Mouse (Mus musculus) skeletal muscle tissue, postnatal 0 days (tissue): Measurements from ENCODE around the gene Gm867. TPM values are rescaled to one million over a fixed set of nuclear protein-coding genes. Genes with fewer than 3 reads are reported as not detected.

Experiments
- polyA plus RNA-seq: library from polyadenylated mRNA; unstranded; fragments of >200 nt; fragmentation: Nextera tagmentation; extraction: Ambion mirVana; gene quantifications from 2 replicates; pipeline ENCODE4 v1.2.1, GENCODE M21; 2015

Gm867 gene
- polyA plus RNA-seq: not detected in 2 replicates

DNA sequence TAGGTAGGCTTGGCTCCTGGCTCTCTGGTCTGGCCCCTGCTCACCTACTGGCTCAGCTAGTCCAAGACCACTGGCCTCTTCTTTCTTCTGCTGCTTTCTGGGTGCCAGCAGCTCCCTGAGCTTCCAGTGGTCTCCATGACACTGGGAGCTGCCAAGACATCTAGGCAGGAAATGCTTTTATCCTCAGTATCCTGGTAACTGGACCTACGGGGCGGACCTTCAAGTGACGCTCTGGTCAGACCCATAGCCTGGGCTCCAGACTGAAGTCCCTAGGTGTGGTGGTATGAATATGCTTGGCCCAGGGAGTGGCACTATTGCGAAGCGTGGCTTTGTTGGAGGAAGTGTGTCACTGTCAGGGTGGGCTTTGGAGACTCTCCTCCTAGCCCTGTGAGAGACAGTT is at the start of gene Gm867:
TSS of gene Gm867 (minus strand) at position 153 of the 400 bp plus-strand sequence.

DNA sequence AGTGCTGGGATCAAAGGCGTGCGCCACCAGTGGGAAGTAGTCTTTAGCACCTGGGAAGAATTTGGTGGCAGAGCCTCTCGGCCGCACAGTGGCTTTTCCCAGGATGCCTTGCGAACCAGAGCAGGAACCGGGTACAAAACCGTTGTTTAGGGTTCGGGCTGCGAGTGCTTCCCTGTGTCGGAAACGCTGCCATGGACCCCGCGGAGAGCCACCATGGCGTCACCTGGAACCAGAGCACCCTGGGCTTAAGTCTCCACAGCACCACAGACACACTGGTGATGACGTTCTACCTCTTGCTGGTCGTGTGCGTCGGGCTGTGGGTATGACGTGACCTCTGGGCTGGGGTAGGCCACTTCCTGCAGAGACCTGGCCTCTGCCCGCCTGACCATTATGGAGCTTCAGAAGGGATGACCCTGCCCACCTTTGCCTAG is 13.9 kb upstream of the Gm867 start, which contains the start of gene Gm5134:
TSS of gene Gm5134 (plus strand) at position 134 of the 431 bp plus-strand sequence.

DNA sequence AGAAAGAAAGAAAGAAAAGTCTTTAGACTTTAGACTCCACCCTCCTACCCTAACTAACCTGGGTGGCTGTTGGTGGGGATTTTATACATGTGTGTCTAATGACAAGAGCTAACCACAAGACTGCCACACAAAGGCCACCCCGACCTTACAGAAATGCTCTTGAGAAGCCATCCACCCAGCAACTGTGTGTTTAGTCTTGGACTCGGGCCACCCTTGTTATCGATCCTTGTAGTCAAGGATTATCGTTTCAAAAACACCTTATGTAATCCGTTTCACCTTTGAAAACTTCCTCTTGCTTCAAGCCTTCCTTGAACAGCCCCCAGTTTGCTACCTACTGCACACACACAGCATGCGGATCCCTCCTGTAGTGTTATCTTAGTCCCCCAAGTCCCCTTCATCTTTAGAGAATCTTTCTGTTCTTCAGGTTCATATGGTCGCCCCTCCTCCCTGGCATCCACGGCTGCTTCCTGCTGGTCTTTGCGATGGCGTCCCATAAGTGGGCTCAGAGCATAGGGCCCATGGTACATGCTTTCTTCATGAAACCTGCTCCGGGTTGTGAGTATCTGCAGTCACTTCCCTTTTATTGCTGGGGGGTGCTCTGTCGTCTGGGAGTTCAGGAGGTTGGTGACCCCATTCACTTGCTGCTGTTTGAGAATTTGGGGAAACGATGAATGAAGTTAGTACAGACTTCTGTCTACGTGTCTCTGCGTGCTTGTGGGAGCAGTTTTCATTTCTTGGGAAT is 2.4 kb upstream of the Gm867 start, which contains the start of gene Vpreb3:
TSS of gene Vpreb3 (plus strand) at position 322 of the 742 bp plus-strand sequence.

DNA sequence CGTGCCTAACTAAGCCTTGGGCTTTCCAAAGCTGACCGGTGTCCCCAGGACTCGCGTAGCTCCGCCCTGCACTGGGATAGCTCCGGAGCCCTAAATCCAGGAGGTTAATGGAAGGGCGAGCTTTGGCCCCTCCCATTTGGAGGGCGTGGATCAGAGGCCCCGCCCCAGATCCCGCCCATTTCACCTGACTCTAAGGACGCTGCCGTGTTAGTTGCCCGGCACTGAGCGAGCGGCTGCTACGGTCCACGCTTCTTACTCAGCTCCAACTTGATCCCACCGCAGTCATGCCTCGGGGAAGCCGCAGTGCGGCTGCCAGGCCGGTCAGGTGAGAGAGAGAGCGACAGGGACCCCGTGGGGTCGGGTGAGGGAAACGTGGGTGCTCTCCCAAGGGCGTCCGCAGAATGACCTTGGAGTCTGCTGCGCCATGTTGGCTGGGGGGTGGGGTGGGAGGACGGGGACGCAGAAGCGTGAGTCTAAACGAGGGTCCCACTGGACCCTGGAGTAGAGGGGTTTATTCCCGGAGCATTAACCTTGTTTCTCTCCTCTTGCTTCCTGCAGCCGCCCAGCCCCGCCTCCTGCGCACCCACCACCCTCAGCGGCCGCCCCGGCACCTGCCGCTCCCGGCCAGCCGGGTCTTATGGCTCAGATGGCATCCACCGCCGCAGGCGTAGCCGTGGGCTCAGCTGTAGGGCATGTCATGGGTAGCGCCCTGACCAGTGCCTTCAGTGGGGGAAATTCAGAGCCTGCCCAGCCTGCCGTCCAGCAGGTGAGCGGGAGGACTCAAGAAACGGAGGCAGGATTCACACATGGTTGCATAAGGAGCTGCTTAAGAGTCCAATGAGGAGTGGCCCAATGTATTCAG is 4.6 kb downstream of the Gm867 start, which contains the start of gene Mmp11:
TSS of gene Mmp11 (minus strand) at position 817 of the 862 bp plus-strand sequence.

DNA sequence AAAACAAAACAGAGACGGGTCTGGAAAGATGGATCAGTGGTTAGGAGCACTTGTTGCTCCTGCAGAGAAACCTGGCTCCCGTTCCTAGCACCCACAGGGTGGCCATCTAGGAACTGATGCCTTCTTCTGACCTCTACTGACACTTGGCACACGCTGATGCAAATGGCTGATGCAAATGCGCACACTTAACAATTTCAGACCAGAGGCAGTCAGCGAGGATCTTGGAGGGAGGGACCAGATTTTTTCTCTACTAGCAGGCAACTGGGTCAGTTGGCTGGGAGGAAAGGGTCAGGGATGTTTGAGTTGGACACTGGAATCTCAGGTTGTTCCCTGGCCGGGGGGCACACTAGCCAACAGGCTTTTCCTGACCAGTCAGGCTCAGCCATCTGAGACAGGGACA is 7.6 kb downstream of the Gm867 start, which contains the start of gene Chchd10:
TSS of gene Chchd10 (plus strand) at position 240 of the 400 bp plus-strand sequence.

DNA sequence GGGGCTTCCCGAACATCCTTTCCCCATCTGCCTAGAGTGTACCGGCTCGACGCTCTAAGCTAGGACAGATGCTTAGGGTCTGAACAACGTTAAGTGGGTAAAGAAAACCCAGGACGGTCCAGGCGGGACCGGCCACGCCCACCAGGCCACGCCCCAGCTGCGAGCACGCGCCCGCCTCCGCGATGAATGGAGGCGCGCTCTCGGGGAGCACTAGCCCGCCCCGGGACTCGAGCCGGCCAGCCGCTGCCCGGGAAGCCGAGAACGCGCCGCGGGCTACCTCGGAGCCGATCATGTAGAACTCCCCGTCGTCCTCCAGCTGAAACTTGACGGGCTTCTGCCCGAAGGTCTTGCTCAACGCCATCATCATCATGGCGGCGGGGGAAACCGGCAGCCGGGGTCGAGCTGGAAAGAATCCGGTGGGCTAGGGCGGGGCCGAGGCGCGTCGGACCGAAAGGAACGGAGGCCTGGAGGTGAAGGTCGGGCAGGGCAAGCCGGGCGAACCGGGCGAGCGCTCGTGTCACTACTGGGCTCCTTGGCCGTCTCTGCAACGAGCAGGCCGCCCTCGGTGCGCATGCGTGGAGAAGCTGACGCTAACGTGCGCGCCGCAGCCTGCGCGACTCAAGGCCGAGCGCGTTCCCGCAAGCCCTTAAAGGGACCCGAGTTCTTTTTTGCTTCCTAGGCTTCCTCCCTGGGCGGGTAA is 19.3 kb downstream of the Gm867 start, which contains the start of gene Smarcb1:
TSS of gene Smarcb1 (minus strand) at position 592 of the 700 bp plus-strand sequence.

DNA sequence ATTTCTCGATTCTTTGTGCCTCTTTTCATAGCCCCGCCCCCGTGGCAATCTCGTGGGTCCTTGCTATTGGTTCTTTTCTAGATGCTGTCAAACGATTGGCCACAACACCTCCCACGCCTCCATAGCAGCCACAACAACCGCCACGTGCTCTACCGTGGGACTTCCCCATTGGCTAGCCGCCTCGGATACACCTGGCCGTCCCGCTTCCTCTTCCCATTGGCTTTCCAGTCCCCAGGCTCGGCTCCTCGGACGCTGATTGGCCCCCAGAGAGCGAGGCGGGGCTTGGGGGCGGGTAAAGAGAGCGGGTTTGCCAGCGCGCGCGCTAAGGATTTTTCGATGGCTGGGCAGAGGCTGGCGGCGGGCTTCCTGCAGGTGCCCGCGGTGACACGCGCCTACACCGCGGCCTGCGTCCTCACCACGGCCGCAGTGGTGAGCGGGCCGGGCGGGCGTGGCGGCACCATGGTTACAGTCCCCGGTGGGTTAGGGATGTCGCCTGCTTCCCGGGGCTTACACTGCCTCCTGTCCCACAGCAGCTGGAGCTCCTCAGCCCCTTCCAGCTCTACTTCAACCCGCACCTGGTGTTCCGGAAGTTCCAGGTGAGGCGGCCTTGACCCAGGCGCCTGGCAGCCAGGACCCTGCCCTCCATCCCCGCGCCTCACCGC is 47.3 kb downstream of the Gm867 start, which contains the start of gene Derl3:
TSS of gene Derl3 (plus strand) at position 325 of the 662 bp plus-strand sequence.

Other genes with a start within 250 kb of the Gm867 start
- 15.4 and 17.0 TPM in 2 replicates for gene Cabin1, start 176.3 kb downstream of the Gm867 start, polyA plus RNA-seq
- gene Ddt, start 167.3 kb downstream of the Gm867 start, polyA plus RNA-seq: 53.2 and 61.3 TPM in 2 replicates
- gene Gm20441, start 159.7 kb downstream of the Gm867 start, polyA plus RNA-seq: not detected in 2 replicates
- gene Gstt3, start 159.3 kb downstream of the Gm867 start, polyA plus RNA-seq: 4.5 and 5.3 TPM in 2 replicates
- 8.6 and 8.9 TPM in 2 replicates for gene Gstt1, start 142.1 kb downstream of the Gm867 start, polyA plus RNA-seq
- gene Gstt4, start 118.1 kb downstream of the Gm867 start, polyA plus RNA-seq: not detected in 2 replicates
- 9.9 and 11.9 TPM in 2 replicates for gene Gstt2, start 103.2 kb downstream of the Gm867 start, polyA plus RNA-seq
- gene Mif, start 80.4 kb downstream of the Gm867 start, polyA plus RNA-seq: 482 and 560 TPM in 2 replicates
- gene Derl3, start 47.3 kb downstream of the Gm867 start, polyA plus RNA-seq: 0.50 and 0.58 TPM in 2 replicates
- gene Smarcb1, start 19.1 kb downstream of the Gm867 start, polyA plus RNA-seq: 60.6 and 68.3 TPM in 2 replicates
- gene Chchd10, start 7.5 kb downstream of the Gm867 start, polyA plus RNA-seq: 555 and 642 TPM in 2 replicates
- 11.6 and 12.3 TPM in 2 replicates for gene Mmp11, start 4.2 kb downstream of the Gm867 start, polyA plus RNA-seq
- gene Vpreb3, start 2.4 kb upstream of the Gm867 start, polyA plus RNA-seq: 0.24 TPM in 1 of 2 replicates, not detected in the other
- not detected in 2 replicates for gene Gm5134, start 13.8 kb upstream of the Gm867 start, polyA plus RNA-seq
- 9.8 and 10.8 TPM in 2 replicates for gene Zfp280b, start 92.0 kb upstream of the Gm867 start, polyA plus RNA-seq
- gene Slc5a4b, start 170.3 kb upstream of the Gm867 start, polyA plus RNA-seq: not detected in 2 replicates
- gene Slc5a4a, start 206.8 kb upstream of the Gm867 start, polyA plus RNA-seq: not detected in 2 replicates